Mouse (Mus musculus) neural tube, embryonic 13.5 days (tissue): Measurements from ENCODE around the gene Ush2a. TPM values are rescaled to one million over a fixed set of nuclear protein-coding genes. Genes with fewer than 3 reads are reported as not detected.

ENCODE experiments used
- ATAC-seq: fragments of 200-750 bp; cut with Nextera tagmentation; 2 replicates; pipeline ENCODE4 v1.8.0; 2017; ENCODE audit warnings: low read depth, mild to moderate bottlenecking, moderate TSS enrichment, moderate library complexity
- H3K27ac ChIP-seq: fragments of 300-500 bp; sonication (generic); replicated peaks from 2 replicates; pipeline ENCODE4 v1.5.1; 2015; ENCODE audit warnings: moderate library complexity, mild to moderate bottlenecking, inconsistent platforms
- H3K27me3 ChIP-seq: fragments of 300-500 bp; sonication (generic); 2 replicates; pipeline ENCODE4 v1.6.1; 2015; ENCODE audit warnings: mild to moderate bottlenecking, inconsistent platforms
- H3K36me3 ChIP-seq: fragments of 300-500 bp; sonication (generic); 2 replicates; pipeline ENCODE4 v1.6.1; 2015; ENCODE audit warnings: mild to moderate bottlenecking, inconsistent platforms
- H3K4me1 ChIP-seq: fragments of 300-500 bp; sonication (generic); replicated peaks from 2 replicates; pipeline ENCODE4 v1.6.1; 2015; ENCODE audit warnings: inconsistent platforms
- H3K4me2 ChIP-seq: fragments of 300-500 bp; sonication (generic); 2 replicates; pipeline ENCODE4 v1.6.1; 2015; ENCODE audit warnings: inconsistent platforms, mild to moderate bottlenecking, moderate library complexity
- H3K4me3 ChIP-seq: fragments of 300-500 bp; sonication (generic); 2 replicates; pipeline ENCODE4 v1.5.1; 2015; ENCODE audit warnings: mild to moderate bottlenecking, inconsistent platforms
- H3K9ac ChIP-seq: fragments of 300-500 bp; sonication (generic); 2 replicates; pipeline ENCODE4 v1.6.1; 2015; ENCODE audit warnings: moderate library complexity, mild to moderate bottlenecking, inconsistent platforms
- H3K9me3 ChIP-seq: fragments of 300-500 bp; sonication (generic); 2 replicates; pipeline ENCODE4 v1.6.1; 2016; ENCODE audit warnings: inconsistent platforms
- WGBS: fragments of 180-500 bp; shearing (Covaris S2); methylation state at CpG from one replicate; pipeline ENCODE4 v1.1.7; 2015; 5-methylcytosine and 5-hydroxymethylcytosine counted together
- polyA plus RNA-seq: library from polyadenylated mRNA; unstranded; fragments of >200 nt; fragmentation: Nextera tagmentation; extraction: Ambion mirVana; gene quantifications from 2 replicates; pipeline ENCODE4 v1.2.1, GENCODE M21; 2015

Gene Ush2a
- polyA plus RNA-seq, 1 experiment from 2014 or later = 0.17 TPM

DNA sequence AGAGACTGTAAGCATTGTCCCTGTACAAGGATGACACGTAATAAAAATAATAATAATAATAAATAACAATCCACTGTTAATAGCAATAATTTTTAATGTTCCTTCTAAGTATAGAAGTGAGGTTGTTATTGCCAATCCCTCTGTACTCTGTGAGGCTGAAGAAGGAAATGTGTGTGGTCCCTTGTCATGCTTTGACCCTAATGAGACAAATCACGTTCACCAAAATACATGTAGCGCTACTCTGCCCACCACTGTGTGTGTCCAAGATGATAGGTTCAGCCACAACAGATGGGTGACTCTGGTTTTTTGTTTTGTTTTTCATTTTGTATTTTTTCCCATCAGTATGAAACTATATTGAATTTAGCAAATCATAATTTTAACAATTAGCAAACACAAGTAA lies 498.7 kb downstream of the Ush2a start:
- H3K27me3 ChIP-seq = no peaks in the 10 kb centered on the region
- H3K4me2 ChIP-seq = no peak overlapping the region
- H3K36me3 ChIP-seq = no peaks in the 10 kb centered on the region
- no peak overlapping the region for H3K9ac ChIP-seq
- H3K9me3 ChIP-seq = no peaks in the 10 kb centered on the region
- no peak for ATAC-seq
- WGBS = 82% methylated on average over 3 of the region's 3 CpGs
- no peaks in the 10 kb centered on the region for H3K4me1 ChIP-seq
- no peak overlapping the region for H3K4me3 ChIP-seq
- H3K27ac ChIP-seq = no peak overlapping the region

GRCm38 (mm10) chr1:188762463-188762862 lies 500.6 kb downstream of the Ush2a start:
- H3K9me3 ChIP-seq = no peaks in the 10 kb centered on the region
- H3K36me3 ChIP-seq = no peaks in the 10 kb centered on the region
- H3K27ac ChIP-seq = no peak overlapping the region
- no peaks in the 10 kb centered on the region for H3K4me1 ChIP-seq
- no peak overlapping the region for H3K4me2 ChIP-seq
- WGBS = 89% methylated on average over 6 of the region's 6 CpGs
- no peak overlapping the region for H3K9ac ChIP-seq
- H3K4me3 ChIP-seq = no peak overlapping the region
- no peak for ATAC-seq
- H3K27me3 ChIP-seq = no peaks in the 10 kb centered on the region

GRCm38 (mm10) chr1:188763761-188764160 lies 501.9 kb downstream of the Ush2a start:
- 84% methylated on average over 3 of the region's 3 CpGs for WGBS
- no peaks in the 10 kb centered on the region for H3K9me3 ChIP-seq
- no peak for ATAC-seq

DNA sequence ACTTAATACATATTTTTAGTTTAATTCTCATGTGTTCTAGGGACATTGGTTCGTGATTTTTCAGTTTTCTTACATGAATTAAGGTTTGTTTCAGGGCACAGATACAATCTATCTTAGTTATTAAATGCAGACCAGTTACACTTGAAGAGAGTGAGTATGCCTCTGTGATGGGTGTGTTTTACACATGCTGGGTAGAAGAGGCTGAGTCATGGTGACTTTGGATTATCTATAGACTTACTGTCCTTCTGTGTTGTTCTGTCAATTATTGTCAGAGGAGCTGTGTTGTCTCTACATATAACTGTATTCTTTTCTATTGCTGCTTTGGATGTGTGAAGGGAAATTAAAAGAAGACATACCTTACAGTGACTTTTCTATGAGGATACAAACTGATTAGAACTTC lies 509.0 kb downstream of the Ush2a start:
- WGBS = 91% methylated on average over 1 of the region's 1 CpGs
- no peak for ATAC-seq
- Histone ChIP-seq H3K9ac (no peak overlapping the region), H3K27me3 (no peaks in the 10 kb centered on the region), H3K27ac (no peak overlapping the region), H3K4me1 (no peaks in the 10 kb centered on the region), H3K4me3 (no peak overlapping the region), H3K4me2 (no peak overlapping the region), H3K9me3 (no peaks in the 10 kb centered on the region), H3K36me3 (no peaks in the 10 kb centered on the region)

More at GRCm38 (mm10) chr1:188763761-188764160, 501.9 kb downstream of the Ush2a start:
- Histone ChIP-seq H3K27ac (no peak overlapping the region), H3K4me1 (no peaks in the 10 kb centered on the region), H3K36me3 (no peaks in the 10 kb centered on the region), H3K9ac (no peak overlapping the region), H3K4me3 (no peak overlapping the region), H3K4me2 (no peak overlapping the region), H3K27me3 (no peaks in the 10 kb centered on the region)

DNA sequence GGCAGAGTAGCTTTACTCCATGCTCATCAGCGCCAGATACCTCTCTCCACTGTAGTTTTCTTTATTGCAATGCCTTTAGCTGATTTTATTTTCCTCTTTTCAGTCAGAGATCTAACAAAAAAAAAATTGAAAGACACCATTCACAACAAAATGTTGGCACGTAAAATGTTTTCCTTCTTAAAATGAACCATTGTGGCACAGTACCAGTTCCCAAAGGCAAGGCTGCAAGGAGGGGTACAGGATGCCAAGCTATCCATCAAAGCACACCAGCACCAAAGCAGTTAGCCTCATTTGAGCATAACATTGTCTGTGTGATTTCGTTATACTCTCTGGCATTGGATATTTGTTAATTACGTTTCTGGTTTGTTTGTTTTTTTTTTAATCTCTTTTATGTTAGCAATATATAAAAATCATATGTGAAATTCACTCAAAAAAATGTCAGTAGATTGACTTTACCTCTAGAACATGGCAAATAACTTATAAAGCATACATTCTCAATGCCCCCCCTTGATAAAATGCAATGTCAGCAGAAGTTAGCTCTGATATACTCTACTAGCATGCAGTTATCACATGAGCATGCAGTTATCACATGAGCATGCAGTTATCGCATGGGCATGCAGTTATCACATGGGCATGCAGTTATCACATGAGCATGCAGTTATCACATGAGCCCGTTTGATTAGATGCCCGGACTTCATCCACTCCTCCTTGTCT lies 510.9 kb downstream of the Ush2a start:
- no peak overlapping the region for H3K9ac ChIP-seq
- no peak overlapping the region for H3K4me2 ChIP-seq
- H3K9me3 ChIP-seq = no peaks in the 10 kb centered on the region
- H3K4me1 ChIP-seq = no peaks in the 10 kb centered on the region
- 87% methylated on average over 7 of the region's 7 CpGs for WGBS
- H3K27ac ChIP-seq = no peak overlapping the region
- no peak overlapping the region for H3K4me3 ChIP-seq
- no peaks in the 10 kb centered on the region for H3K36me3 ChIP-seq
- H3K27me3 ChIP-seq = no peaks in the 10 kb centered on the region
- no peak for ATAC-seq

GRCm38 (mm10) chr1:188773631-188774030 lies 511.8 kb downstream of the Ush2a start:
- 77% methylated on average over 7 of the region's 7 CpGs for WGBS
- no peak overlapping the region for H3K4me2 ChIP-seq

GRCm38 (mm10) chr1:188777556-188778161 lies 515.8 kb downstream of the Ush2a start:
- Histone ChIP-seq H3K4me2 (no peak overlapping the region), H3K9ac (no peak overlapping the region), H3K36me3 (no peaks in the 10 kb centered on the region), H3K9me3 (no peaks in the 10 kb centered on the region), H3K4me3 (no peak overlapping the region), H3K27me3 (no peaks in the 10 kb centered on the region), H3K27ac (no peak overlapping the region), H3K4me1 (no peaks in the 10 kb centered on the region)
- WGBS = 82% methylated on average over 8 of the region's 8 CpGs
- ATAC-seq = no peak

More at GRCm38 (mm10) chr1:188773631-188774030, 511.8 kb downstream of the Ush2a start:
- Histone ChIP-seq H3K9me3 (no peaks in the 10 kb centered on the region), H3K4me1 (no peaks in the 10 kb centered on the region), H3K4me3 (no peak overlapping the region), H3K27ac (no peak overlapping the region), H3K36me3 (no peaks in the 10 kb centered on the region), H3K9ac (no peak overlapping the region), H3K27me3 (no peaks in the 10 kb centered on the region)
- ATAC-seq = no peak

GRCm38 (mm10) chr1:188785056-188785455 lies 523.2 kb downstream of the Ush2a start:
- Histone ChIP-seq H3K4me2 (no peak overlapping the region), H3K9me3 (no peaks in the 10 kb centered on the region), H3K4me1 (no peaks in the 10 kb centered on the region), H3K4me3 (no peak overlapping the region), H3K27me3 (no peaks in the 10 kb centered on the region), H3K36me3 (no peaks in the 10 kb centered on the region), H3K27ac (no peak overlapping the region), H3K9ac (no peak overlapping the region)
- ATAC-seq = no peak
- 75% methylated on average over 10 of the region's 10 CpGs for WGBS

DNA sequence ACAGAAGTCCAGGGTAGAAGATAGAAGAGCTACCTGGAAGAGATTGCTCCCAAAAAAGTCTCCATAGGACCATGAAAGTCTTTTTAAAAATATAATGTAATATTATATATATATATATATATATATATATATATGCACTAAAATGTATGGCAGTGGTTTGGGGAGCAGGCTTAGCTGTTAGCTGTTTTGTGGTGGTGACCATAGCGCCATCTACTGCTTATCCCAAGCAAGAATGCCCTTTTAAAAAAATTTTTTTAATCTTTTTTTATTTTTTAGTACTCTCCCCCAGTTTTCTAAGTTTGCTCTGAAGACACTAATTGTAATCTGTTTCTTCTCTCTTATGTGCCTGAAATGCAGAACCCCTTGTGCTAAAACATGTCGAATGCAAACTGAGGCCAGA lies 543.2 kb downstream of the Ush2a start:
- ATAC-seq = no peak
- 0 out of 2 replicates have a peak, but pooled peaks cover 8% of the 10 kb centered on the region for H3K27me3 ChIP-seq
- H3K9ac ChIP-seq = no peak overlapping the region
- H3K4me1 ChIP-seq = peaks cover 26% of the 10 kb centered on the region
- 14% methylated on average over 2 of the region's 2 CpGs for WGBS
- no peak overlapping the region for H3K4me3 ChIP-seq
- no peak overlapping the region for H3K4me2 ChIP-seq
- H3K27ac ChIP-seq = no peak overlapping the region
- H3K9me3 ChIP-seq = no peaks in the 10 kb centered on the region
- no peaks in the 10 kb centered on the region for H3K36me3 ChIP-seq

DNA sequence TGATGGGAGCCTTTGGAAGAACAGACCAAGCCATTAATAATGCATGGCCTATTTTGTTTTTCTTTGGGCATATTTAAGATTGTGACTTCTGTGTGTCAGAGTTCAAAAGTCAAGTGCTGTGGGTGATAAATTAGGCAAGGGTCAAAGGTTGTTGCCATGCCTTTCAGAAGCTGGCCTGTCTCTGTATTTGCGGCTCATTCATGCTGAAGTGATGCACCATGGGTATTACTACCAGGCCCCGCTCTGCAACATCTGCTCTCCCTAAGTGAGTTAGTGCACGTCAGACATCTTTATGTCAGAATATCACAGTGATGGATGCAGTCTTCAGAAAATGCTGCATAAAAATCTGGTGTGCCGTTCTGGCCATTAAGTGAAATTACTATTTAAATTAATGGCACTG lies 544.0 kb downstream of the Ush2a start:
- no peak overlapping the region for H3K4me3 ChIP-seq
- H3K4me1 ChIP-seq = peaks cover 26% of the 10 kb centered on the region
- 0 out of 2 replicates have a peak, but pooled peaks cover 9% of the 10 kb centered on the region for H3K27me3 ChIP-seq
- no peak for ATAC-seq
- no peak overlapping the region for H3K4me2 ChIP-seq
- no peaks in the 10 kb centered on the region for H3K9me3 ChIP-seq
- no peak overlapping the region for H3K27ac ChIP-seq
- 10% methylated on average over 4 of the region's 4 CpGs for WGBS
- no peak overlapping the region for H3K9ac ChIP-seq
- H3K36me3 ChIP-seq = no peaks in the 10 kb centered on the region

DNA sequence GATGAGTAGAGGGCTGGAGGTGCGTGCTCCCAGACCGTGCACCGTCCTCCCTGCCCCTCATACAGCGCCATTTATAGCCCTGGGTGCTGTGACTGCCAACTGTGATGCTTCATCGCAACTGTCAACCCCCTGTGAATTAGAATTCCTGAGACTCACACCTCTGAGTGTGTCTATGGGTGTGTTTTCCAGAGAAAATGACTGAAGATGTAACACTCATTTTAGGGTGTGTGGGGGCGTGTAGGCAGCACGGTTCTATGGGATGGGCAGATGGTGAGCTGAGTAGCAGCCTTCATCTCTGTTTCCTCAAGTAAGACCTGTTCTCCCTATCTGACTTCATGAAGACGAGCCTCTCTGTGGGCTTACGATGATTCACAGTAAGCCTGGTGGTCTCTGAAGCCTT lies 548.8 kb downstream of the Ush2a start:
- no peak overlapping the region for H3K4me2 ChIP-seq
- H3K4me1 ChIP-seq = peaks cover 13% of the 10 kb centered on the region
- H3K27ac ChIP-seq = no peak overlapping the region
- H3K36me3 ChIP-seq = no peaks in the 10 kb centered on the region
- no peak overlapping the region for H3K4me3 ChIP-seq
- ATAC-seq = no peak
- H3K9ac ChIP-seq = no peak overlapping the region
- H3K27me3 ChIP-seq = 0 out of 2 replicates have a peak, but pooled peaks cover 6% of the 10 kb centered on the region
- 83% methylated on average over 9 of the region's 9 CpGs for WGBS
- no peaks in the 10 kb centered on the region for H3K9me3 ChIP-seq

DNA sequence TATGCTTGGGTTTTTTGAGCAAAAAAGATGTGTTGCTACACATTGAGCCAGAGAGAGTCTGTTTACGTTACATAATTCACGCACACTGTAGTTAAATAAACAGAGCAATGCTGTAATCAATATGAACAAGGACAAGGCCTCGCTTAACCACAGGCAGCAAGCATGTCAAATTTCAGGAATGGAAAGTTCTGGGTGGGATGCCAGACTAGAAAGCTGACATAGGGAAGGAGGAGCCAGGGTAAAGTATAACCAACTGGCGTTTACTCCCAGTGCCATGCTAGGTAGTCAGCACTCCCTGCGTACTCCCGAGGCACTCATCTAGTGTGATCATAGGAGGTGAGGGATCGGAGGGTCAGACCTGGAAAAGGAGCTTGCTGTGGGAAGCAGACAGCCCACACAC lies 553.2 kb downstream of the Ush2a start:
- Histone ChIP-seq H3K4me2 (no peak overlapping the region), H3K36me3 (no peaks in the 10 kb centered on the region), H3K4me3 (no peak overlapping the region), H3K27ac (no peak overlapping the region), H3K9ac (no peak overlapping the region), H3K27me3 (0 out of 2 replicates have a peak, but pooled peaks cover 3% of the 10 kb centered on the region), H3K4me1 (no peaks in the 10 kb centered on the region), H3K9me3 (no peaks in the 10 kb centered on the region)
- ATAC-seq = no peak
- 89% methylated on average over 7 of the region's 7 CpGs for WGBS

DNA sequence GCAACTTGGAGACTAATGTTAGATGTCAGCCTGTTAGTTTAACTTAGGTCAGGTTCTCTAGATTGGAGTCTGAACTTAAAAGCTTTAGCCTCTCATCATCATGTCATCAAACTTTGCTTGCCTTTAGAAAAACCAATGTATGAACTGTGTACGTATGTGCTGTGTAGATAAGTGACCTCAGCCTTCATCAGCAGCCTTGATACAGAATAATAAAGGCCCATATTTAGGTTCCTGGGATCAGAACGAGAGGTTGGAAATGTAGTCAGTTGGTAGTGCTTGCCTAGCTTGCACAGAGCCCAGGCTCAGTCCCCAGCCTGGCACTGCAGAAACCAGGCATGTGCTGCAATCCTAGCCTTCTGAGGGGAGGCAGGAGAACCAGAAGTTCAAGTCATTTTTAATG lies 562.4 kb downstream of the Ush2a start:
- H3K27ac ChIP-seq = no peak overlapping the region
- 86% methylated on average over 2 of the region's 2 CpGs for WGBS
- H3K9me3 ChIP-seq = no peaks in the 10 kb centered on the region
- no peak overlapping the region for H3K4me3 ChIP-seq
- ATAC-seq = no peak
- no peak overlapping the region for H3K9ac ChIP-seq
- H3K4me2 ChIP-seq = no peak overlapping the region
- H3K27me3 ChIP-seq = no peaks in the 10 kb centered on the region
- H3K36me3 ChIP-seq = no peaks in the 10 kb centered on the region
- H3K4me1 ChIP-seq = no peaks in the 10 kb centered on the region
